Mouse (Mus musculus) small intestine, adult 2 months (tissue): Measurements from ENCODE around the gene Syt2.

ENCODE experiments used
- CTCF ChIP-seq: fragments of 200-500 bp; IDR thresholded peaks from 2 replicates; pipeline ENCODE4 v1.5.1; 2012; ENCODE audit warnings: low read depth, mild to moderate bottlenecking, control low read depth, inconsistent platforms, low read length, moderate library complexity, mixed read lengths; ENCODE audit not compliant: insufficient replicate concordance, insufficient read length; ENCODE audit errors: extremely low read depth
- POLR2A ChIP-seq: fragments of 200-500 bp; IDR thresholded peaks from 2 replicates; pipeline ENCODE4 v1.6.1; 2012; ENCODE audit warnings: low read depth, mild to moderate bottlenecking, control low read depth, inconsistent platforms, low read length, moderate library complexity

GRCm38 (mm10) chr1:134741433-134741832 lies 95.0 kb downstream of the Syt2 start:
- TF ChIP-seq CTCF (0 out of 2 replicates have a peak, but pooled peaks have one; percentile 8), POLR2A (no peak)
